Mouse (Mus musculus) liver, adult (tissue): Measurements from ENCODE around the gene Krtap4-1.
"Not testable (repeated sequence)": the region's sequence is repeated elsewhere in the genome, so short reads cannot be mapped to it uniquely, and the experiment has no call there.

ENCODE experiments used
- GATA4 ChIP-seq: IDR thresholded peaks from 2 replicates; pipeline ENCODE4 v1.6.1; 2014; ENCODE audit warnings: mild to moderate bottlenecking, low read length; ENCODE audit not compliant: insufficient replicate concordance

Krtap4-1 gene

GRCm38 (mm10) chr11:99614796-99615363 lies 13.2 kb downstream of the Krtap4-1 start, which contains the start of gene Krtap2-4:
Gene Krtap2-4 (minus strand): TSS chr11:99614846.
- no peak for TF ChIP-seq GATA4

DNA sequence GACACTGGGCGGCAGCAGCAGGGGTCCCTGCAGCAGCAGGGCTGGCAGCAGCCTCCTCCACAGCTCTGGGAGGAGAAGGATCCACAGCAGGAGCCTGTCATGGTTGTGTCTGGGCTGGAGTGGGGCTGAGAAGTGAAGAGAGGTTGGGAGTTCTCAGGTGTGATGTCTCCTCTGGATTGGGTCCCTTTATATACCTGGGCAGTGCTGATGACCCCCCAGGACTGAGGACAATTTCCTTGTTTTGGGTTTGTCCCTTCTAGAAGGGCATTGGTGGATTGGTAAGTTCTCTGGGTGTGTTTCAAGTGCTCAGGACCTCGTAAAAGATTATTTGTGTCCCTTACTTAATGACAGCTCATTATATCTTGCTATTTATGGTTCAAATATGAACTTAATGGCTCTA lies 17.9 kb downstream of the Krtap4-1 start, which contains the start of gene Gm11937:
TSS of gene Gm11937 (minus strand) at position 101 of the 400 bp plus-strand sequence.
- TF ChIP-seq GATA4: not testable (repeated sequence)

GRCm38 (mm10) chr11:99609126-99609525 lies 18.9 kb downstream of the Krtap4-1 start:
- no peak for TF ChIP-seq GATA4

DNA sequence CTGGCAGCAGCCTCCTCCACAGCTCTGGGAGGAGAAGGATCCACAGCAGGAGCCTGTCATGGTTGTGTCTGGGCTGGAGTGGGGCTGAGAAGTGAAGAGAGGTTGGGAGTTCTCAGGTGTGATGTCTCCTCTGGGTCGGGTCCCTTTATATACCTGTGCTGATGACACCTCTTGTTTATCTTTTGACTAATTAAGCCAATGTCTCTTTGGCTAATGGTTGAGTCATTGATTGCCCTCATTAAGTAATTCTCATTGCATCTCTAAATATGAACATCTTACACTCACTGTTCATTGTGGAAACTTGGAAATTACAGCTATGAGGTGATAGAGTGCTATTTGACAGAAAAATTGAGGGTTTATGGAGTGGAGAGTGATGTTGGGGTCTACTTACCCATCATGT lies 24.8 kb downstream of the Krtap4-1 start, which contains the start of gene Gm11938:
TSS of gene Gm11938 (minus strand) at position 101 of the 400 bp plus-strand sequence.
- TF ChIP-seq GATA4: not testable (repeated sequence)

GRCm38 (mm10) chr11:99597742-99598141 lies 30.3 kb downstream of the Krtap4-1 start, which contains the start of gene Krtap9-3:
Gene Krtap9-3 (minus strand): TSS chr11:99598105.
- TF ChIP-seq GATA4: not testable (repeated sequence)

DNA sequence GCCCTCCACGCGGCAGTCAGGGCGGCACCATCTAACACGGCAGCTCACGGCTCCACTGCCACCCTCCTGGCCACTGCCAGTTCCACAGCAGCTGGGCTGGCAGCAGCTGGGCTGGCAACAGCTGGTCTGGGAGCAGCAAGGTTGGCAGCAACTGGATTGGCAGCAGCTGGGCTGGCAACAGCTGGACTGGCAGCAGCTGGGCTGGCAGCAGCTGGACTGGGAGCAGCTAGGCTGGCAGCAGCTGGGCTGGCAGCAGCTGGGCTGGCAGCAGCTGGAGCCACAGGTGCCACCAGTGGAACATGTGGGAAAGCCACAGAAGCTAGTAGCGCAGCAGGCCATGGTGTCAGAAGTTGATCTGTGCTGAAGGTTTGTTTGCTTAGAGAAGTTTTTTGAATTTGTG lies 37.1 kb downstream of the Krtap4-1 start, which contains the start of gene Krtap1-3:
TSS of gene Krtap1-3 (minus strand) at position 359 of the 400 bp plus-strand sequence.
- no peak for TF ChIP-seq GATA4

- no peak for TF ChIP-seq GATA4
Measured at GRCm38 (mm10) chr11:99585096-99585495, 42.9 kb downstream of the Krtap4-1 start.

- no peak for TF ChIP-seq GATA4
Measured at GRCm38 (mm10) chr11:99583245-99583704, 44.8 kb downstream of the Krtap4-1 start, which contains the start of gene Krtap1-4. Gene Krtap1-4 (minus strand): TSS chr11:99583654.

- TF ChIP-seq GATA4: no peak
Measured at GRCm38 (mm10) chr11:99581564-99581963, 46.5 kb downstream of the Krtap4-1 start.

GRCm38 (mm10) chr11:99581051-99581450 lies 47.0 kb downstream of the Krtap4-1 start:
- TF ChIP-seq GATA4: no peak

- TF ChIP-seq GATA4: no peak
Measured at GRCm38 (mm10) chr11:99580636-99581035, 47.4 kb downstream of the Krtap4-1 start, which contains the start of gene Krtap1-5. Gene Krtap1-5 (minus strand): TSS chr11:99581016.
